Mouse (Mus musculus): ENCODE data around the gene Mgrn1.
A peak's percentile ranks its signal among the peaks of the same experiment; 100 is the strongest.

The Mgrn1 gene

GRCm38 (mm10) chr16:4885760-4886689 lies at the start of gene Mgrn1:
TSS of gene Mgrn1 (plus strand) at chr16:4886249.
- peak in 1 of 2 experiments; percentile 77 for DNase-seq (ENCODE audit: low spot score in 2 of 2)

DNA sequence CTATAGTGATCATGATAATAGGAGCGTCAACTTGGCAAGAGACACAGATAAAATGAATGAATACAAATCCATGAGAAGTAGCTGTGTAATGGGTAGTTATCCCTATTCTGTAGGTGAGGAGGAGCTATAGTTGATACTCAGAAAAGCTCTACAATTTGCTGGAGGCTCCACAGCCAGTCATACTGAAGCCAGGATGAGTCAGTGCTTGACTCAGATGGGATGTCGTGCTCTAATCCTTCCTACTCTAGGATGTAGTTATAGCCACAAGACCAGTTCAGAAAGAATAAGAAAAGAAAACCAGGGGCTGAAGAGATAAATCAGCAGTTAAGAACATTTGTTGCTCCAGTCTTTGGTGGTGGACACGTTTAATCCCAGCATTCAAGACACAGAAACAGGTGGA lies 48.4 kb upstream of the Mgrn1 start:
- no peak for DNase-seq (ENCODE audit: low spot score in 2 of 2)

GRCm38 (mm10) chr16:4839552-4839951 lies 46.5 kb upstream of the Mgrn1 start:
- DNase-seq (ENCODE audit: low spot score in 2 of 2): no peak

- no peak for DNase-seq (ENCODE audit: low spot score in 2 of 2)
These were observed 45.8 kb upstream of the Mgrn1 start for GRCm38 (mm10) chr16:4840231-4840630.

DNA sequence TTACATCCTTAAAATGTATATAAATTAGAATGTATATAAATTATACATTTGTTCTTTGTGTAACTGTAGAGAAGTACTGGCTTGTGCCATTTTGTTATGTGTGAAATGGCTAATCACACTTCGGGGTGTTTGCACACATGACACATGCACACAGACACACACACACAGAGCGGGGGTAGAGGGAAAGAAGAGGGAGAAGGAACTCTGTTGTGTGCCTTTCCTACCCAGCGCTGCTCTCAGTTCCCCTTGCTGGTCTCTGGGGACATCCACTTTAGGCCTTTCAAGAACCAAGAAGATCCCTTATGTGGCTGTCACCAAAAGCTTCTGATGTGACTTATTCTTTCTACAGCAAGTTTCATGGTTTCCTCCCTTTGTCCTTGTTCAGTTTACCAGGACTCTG lies 39.0 kb upstream of the Mgrn1 start:
- DNase-seq (ENCODE audit: low spot score in 2 of 2): no peak

DNA sequence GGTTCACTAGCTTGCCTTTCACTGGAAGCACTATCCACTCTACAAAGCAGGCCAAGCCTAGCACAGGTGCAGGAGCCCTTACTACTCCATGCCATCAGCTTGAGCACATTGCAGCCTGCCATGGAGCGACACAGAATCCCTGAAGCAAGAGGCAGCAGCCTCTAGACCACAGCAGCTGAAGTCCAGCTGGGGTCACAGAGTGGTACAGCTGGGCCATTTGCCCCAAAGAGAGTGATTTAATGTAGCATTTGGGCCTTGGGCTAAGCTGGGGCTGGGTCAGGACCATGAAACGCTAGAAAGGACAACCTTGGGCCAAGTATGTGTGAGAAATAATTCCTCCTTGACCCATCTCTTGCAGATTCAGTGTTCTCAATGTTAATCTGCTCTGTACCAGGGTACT lies 38.0 kb upstream of the Mgrn1 start:
- no peak for DNase-seq (ENCODE audit: low spot score in 2 of 2)

DNA sequence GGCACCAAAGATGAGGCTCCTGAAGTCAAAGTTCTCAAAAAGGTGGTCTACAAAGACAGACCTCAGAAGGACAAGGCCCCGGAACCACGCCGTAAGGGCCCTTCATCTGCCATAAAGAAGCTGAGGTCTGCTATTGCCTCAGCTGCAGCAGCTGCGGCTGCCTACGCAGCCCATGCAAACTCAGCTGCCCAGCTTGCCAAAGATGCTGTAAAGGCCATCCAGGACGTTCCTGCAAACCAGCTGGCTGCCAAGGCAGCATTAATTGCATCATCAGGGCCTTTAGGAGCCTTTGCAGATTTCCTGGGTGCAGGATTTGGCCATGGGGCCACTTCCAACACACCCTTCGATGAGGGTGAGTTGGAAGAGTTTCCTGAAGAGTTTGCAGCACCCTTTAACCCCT lies 35.7 kb upstream of the Mgrn1 start:
- DNase-seq (ENCODE audit: low spot score in 2 of 2): no peak

- no peak for DNase-seq (ENCODE audit: low spot score in 2 of 2)
These were observed 35.0 kb upstream of the Mgrn1 start for GRCm38 (mm10) chr16:4850938-4851628.

GRCm38 (mm10) chr16:4855046-4855650 lies 30.9 kb upstream of the Mgrn1 start:
- no peak for DNase-seq (ENCODE audit: low spot score in 2 of 2)

DNA sequence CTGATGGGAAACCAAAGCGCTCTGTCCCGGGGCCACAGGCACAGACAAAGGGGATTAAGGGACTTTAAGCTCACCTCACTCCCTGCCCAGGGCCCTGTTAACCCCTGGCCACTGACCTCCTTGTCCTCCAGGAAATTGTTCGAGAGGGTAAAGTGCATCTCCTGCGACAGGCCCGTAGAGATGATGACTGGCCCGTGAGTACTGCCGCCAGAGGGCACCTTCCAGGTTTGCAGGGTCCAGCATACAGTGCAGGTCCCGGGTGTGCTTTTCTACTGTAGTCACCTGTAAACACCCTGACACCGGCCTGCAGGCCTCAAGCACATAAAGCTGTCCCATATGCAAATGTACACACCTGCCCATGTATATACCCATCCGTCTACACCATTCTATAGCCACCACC lies 24.7 kb upstream of the Mgrn1 start:
- DNase-seq (ENCODE audit: low spot score in 2 of 2): no peak

- DNase-seq (ENCODE audit: low spot score in 2 of 2): peak in 1 of 2 experiments; percentile 71
These were observed 23.1 kb upstream of the Mgrn1 start for GRCm38 (mm10) chr16:4862863-4863483.

DNA sequence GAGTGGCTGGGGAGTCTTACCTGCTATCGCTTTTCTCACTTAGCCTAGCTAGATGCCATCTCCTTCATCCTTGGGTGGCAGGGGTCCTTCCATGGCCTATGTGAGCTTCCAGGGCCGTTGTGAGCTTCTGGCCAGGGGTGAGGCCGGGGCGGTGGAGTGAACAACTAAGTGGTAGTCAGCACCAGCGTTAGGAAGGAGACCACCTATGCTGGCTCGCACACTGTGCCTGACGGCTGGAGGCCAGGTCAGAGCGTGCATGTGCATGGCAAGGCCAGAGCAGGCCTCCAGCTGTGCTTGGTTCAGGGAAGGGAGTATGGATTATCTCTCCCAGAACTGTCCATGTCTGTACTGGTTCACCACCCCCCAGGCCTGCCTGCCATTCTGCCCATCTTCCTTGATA lies 22.3 kb upstream of the Mgrn1 start:
- no peak for DNase-seq (ENCODE audit: low spot score in 2 of 2)

DNA sequence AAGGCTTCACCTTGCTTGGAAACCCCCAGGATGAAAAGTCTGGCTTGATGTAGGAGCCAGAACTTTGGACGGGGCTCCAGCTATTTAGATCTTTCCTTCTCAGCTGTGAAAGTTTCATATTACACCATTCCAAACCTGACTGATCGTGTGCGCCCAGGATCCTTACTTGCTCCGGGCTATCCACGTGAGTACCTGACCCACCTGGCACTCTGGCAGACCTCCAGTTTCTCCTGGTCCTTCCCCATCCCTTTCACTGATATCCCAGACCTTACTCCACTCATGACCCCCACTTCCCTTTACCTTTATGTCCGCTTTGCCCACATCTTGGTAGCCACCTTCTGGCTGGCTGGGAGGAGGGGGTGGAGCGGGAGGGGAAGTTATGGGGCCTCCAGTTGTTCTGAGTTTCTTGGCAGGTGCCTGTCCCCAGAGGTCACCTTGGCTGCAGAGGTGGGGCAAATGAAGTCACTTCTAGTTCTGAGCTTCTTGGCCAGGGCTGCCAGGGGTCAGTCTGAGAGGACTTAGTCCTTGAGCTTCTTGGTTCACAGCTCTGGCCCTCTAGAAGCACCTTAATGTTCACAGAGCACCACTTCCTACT lies 19.9 kb upstream of the Mgrn1 start:
- no peak for DNase-seq (ENCODE audit: low spot score in 2 of 2)

DNA sequence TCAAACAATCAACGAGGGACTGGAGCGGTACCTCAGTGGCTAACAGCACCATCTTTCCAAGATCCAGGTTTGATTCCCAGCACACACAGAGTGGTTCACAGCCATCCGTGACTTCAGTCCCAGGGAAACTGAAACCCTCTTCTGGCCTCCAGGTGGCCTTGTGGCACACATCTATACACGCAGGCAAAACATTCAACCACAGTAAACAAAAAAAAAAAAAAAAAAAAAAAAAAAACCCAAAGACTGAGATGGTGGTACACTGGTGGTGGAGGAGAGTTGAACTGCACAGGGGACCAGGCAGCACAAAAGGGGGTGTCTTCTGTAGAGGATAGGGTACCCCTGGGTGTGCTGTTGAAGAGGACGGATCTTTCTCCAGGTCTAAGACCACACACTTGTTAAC lies 15.6 kb upstream of the Mgrn1 start:
- no peak for DNase-seq (ENCODE audit: low spot score in 2 of 2)

DNA sequence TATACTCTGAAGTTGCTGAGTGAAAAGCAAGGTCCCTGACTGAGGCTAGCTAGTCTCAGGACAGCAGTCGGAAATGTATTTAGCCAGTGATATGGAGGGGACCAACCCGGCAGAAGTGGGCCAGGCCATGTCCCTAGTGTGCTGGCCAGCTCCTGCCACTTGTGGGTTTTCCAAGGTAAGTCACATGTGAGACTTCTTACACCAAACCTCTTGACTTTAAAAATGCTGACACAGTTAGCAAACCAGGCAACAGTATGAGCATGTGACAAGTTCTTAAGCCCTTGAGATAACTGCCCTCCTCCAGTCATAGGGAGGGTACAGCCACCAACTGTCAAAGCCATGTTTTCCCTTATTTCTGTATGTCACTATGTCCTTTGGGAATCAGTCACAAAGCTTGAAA lies 14.1 kb upstream of the Mgrn1 start:
- DNase-seq (ENCODE audit: low spot score in 2 of 2): no peak

DNA sequence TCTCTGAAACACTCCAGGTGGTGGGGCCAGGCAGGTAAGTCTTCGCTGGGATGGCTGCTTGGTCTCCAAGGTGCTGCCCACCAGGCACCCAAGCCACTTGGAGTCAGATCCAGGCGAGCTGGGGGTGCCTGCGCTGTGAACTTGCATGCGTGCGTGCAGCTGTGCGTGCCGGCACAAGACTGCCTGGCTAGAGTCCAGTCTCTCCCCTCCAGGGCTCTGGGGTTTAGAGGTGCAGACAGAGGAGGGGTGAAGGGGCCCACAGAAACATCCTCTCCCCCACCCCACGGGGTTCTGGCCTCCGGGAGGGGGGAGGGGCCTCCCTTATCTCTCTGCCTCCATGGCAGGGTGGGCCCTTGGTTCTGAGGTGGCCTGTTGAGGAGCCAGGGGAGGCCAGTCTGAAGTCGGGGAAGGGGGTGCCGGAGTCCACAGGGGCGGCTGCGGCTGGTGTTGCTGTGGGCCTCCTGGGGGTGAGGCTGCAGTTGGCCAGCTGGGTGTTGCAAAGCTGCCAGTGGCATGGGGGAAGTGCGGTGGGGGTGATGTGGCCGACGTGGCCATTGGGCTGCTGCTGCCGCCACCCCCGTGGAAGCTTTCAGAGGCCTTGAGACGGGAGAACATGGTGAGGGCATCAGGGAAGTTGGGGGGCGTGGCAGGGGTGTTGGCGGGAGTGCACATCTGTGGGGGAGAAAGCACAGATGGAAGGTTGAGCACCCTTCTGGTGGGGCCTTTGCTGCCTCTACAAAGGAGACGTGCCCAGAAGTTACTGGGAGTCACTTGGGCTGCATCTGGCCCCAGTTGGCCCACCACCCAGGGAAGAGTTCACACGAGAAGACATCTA lies 10.6 kb upstream of the Mgrn1 start:
- DNase-seq (ENCODE audit: low spot score in 2 of 2): no peak

GRCm38 (mm10) chr16:4876033-4876680 lies 9.9 kb upstream of the Mgrn1 start:
- peak in 1 of 2 experiments; percentile 60 for DNase-seq (ENCODE audit: low spot score in 2 of 2)

- DNase-seq (ENCODE audit: low spot score in 2 of 2): no peak
These were observed 8.9 kb upstream of the Mgrn1 start for GRCm38 (mm10) chr16:4877195-4877594.

DNA sequence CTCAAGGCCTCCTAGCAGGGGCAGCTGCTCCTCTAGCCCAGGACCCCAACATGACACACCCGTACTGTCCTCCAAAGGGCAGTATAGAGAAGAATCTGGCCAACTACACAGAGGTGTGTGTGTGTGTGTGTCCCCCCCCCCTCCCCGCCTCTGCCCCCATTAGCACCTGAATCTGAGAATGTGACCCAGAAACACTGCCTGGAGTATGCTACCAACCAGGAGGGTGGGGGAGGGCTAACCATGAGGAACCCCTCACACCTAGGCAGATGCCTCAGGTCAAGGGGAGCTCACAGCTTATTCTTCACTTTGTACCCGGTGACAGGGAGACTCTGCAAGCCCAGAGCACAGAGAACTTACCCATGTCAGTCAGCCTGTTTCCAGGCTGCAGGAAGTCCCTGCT lies 8.3 kb upstream of the Mgrn1 start:
- no peak for DNase-seq (ENCODE audit: low spot score in 2 of 2)

- DNase-seq (ENCODE audit: low spot score in 2 of 2): no peak
These were observed 7.7 kb upstream of the Mgrn1 start for GRCm38 (mm10) chr16:4878192-4878885.
